Mouse (Mus musculus) thymus, adult 2 months (tissue): ENCODE results near the gene Sspo. TPM values are rescaled to one million over a fixed set of nuclear protein-coding genes. Genes with fewer than 3 reads are reported as not detected.

ENCODE experiments used
- DNase-seq: peaks from one replicate; pipeline ENCODE4 v3.0.0; 2021
- H3K27ac ChIP-seq: fragments of 200-500 bp; 2 replicates; pipeline ENCODE4 v1.5.1; 2012; ENCODE audit warnings: low read length, control low read depth; ENCODE audit not compliant: control insufficient read depth, insufficient read depth
- H3K27me3 ChIP-seq: fragments of 200-500 bp; 2 replicates; pipeline ENCODE4 v1.6.1; 2012; ENCODE audit warnings: mild to moderate bottlenecking, low read length, moderate library complexity, mixed read lengths; ENCODE audit not compliant: control insufficient read depth, insufficient read depth
- H3K36me3 ChIP-seq: fragments of 200-500 bp; 2 replicates; pipeline ENCODE4 v1.6.1; 2012; ENCODE audit warnings: mild to moderate bottlenecking, low read length, moderate library complexity; ENCODE audit not compliant: control insufficient read depth, insufficient read depth
- H3K4me1 ChIP-seq: fragments of 200-500 bp; replicated peaks from 2 replicates; pipeline ENCODE4 v1.6.1; 2012; ENCODE audit warnings: low read length; ENCODE audit not compliant: control insufficient read depth, insufficient read depth
- H3K4me3 ChIP-seq: fragments of 200-500 bp; 2 replicates; pipeline ENCODE4 v1.5.1; 2012; ENCODE audit warnings: mild to moderate bottlenecking, low read length, control low read depth, moderate library complexity; ENCODE audit not compliant: control insufficient read depth, insufficient read depth
- CTCF ChIP-seq: fragments of 200-500 bp; IDR thresholded peaks from 2 replicates; pipeline ENCODE4 v1.5.1; 2012; ENCODE audit warnings: mild to moderate bottlenecking, control low read depth, low read length, moderate library complexity, borderline replicate concordance; ENCODE audit not compliant: control insufficient read depth, poor library complexity, insufficient read depth; ENCODE audit errors: extremely low read depth
- POLR2A ChIP-seq: fragments of 200-500 bp; IDR thresholded peaks from 2 replicates; pipeline ENCODE4 v1.6.1; 2012; ENCODE audit warnings: mild to moderate bottlenecking, low read length, control low read depth, moderate library complexity; ENCODE audit not compliant: control insufficient read depth, poor library complexity, insufficient read depth; ENCODE audit errors: extremely low read depth
- WGBS: fragments of 180-500 bp; shearing (Covaris S2); methylation state at CpG from one replicate; pipeline ENCODE4 v1.1.7; 2018; 5-methylcytosine and 5-hydroxymethylcytosine counted together
- polyA plus RNA-seq: library from polyadenylated mRNA; depleted of rRNA; stranded (reverse); fragments of >200 nt; gene quantifications from 2 replicates; pipeline ENCODE4 v1.2.3, GENCODE M21; 2012

Sspo gene
- polyA plus RNA-seq, 1 experiment, result 35.4 TPM

DNA sequence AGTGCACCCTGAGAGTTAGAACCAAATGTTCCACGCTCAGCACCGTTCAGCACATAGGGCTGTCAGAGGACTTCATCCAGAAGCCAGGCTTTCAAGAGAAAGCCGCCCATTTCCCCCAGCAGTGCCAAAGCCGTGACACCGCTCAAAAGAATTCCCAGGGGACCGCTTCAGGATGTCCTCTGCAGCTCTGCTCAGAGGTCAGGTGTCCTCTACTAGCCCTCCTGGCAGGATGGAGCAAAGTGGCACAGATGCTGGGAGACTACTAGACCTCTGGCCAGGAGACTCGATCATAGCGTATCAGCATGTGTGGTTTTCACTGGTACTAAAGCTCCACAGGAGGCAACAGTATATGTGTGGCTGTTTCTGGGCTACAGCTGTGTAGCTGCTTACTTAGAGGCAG, 86.9 kb downstream of the Sspo start:
- Histone ChIP-seq H3K4me1 (no peaks in the 10 kb centered on the region), H3K36me3 (no peaks in the 10 kb centered on the region), H3K4me3 (no peak overlapping the region), H3K27ac (no peak overlapping the region), H3K27me3 (no peaks in the 10 kb centered on the region)
- no peak for TF ChIP-seq CTCF
- TF ChIP-seq POLR2A, result no peak
- 94% methylated on average over 8 of the region's 8 CpGs for WGBS
- no peak for DNase-seq

DNA sequence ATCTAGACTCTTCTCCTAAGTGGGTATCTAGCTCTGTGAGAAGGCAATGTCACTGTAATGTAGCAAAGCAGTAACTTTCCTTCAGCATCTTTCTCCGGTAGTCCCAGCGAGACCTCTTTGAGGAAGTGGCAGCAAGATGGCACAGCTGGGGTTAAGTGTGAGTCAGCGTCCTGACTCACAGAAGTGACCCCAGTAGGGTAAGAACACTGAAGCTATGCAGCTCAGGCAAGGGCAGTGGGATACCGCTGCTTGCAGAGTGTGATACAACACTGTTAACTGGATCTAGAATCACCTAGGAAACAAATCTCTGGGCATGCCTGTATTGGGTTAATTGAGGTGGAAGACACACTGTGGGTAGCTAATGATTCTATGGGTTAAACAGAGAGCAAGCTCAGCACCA, 88.1 kb downstream of the Sspo start:
- TF ChIP-seq CTCF (no peak), POLR2A (no peak)
- H3K4me1 ChIP-seq, result no peaks in the 10 kb centered on the region
- no peak overlapping the region for H3K27ac ChIP-seq
- DNase-seq, result no peak
- WGBS, result 25% methylated on average over 4 of the region's 4 CpGs
- H3K27me3 ChIP-seq, result no peaks in the 10 kb centered on the region
- no peak overlapping the region for H3K4me3 ChIP-seq
- no peaks in the 10 kb centered on the region for H3K36me3 ChIP-seq

DNA sequence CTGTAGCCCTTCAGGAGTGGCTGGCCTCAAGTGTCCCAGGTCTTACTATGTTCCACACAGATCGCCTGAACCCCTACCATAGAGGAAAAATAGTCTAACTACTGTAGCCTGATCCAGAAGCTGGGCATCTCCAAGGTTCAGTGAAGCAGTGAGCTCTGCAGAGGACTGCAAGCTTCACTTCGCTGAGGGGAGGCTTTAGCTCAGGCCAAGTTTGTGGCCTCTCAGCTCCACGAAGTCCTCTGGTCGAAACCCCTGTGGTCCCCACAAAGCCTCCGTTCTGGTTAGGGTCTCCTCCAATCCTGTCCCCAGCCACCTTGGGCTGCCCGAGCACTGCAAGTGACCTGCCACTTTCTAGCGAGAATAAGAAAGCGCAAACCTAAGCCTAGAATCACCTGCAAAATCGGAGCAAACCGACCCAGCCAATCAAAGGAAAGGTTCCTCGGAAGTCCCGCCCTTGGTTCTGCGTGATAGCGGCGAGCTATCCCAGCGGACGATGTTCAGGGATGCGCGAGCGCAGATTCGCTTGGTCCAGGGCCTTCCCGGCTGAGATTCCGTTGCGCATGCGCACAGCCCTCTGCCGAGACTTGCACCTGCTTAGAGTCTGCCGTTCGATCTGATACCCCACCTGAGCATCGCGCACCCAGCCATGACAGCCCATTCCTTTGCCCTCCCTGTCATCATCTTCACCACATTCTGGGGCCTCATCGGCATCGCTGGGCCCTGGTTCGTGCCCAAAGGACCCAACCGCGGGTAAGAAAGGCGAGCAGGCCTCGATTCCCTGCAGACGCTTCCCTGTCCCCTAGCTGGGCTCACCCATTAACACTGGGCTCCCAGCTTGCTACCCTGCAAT, 89.3 kb downstream of the Sspo start, which contains the start of gene Atp6v0e2:
Gene Atp6v0e2 (plus strand): TSS at position 511 of the 850 bp plus-strand sequence.
- WGBS, result 70% methylated on average over 38 of the region's 38 CpGs

DNA sequence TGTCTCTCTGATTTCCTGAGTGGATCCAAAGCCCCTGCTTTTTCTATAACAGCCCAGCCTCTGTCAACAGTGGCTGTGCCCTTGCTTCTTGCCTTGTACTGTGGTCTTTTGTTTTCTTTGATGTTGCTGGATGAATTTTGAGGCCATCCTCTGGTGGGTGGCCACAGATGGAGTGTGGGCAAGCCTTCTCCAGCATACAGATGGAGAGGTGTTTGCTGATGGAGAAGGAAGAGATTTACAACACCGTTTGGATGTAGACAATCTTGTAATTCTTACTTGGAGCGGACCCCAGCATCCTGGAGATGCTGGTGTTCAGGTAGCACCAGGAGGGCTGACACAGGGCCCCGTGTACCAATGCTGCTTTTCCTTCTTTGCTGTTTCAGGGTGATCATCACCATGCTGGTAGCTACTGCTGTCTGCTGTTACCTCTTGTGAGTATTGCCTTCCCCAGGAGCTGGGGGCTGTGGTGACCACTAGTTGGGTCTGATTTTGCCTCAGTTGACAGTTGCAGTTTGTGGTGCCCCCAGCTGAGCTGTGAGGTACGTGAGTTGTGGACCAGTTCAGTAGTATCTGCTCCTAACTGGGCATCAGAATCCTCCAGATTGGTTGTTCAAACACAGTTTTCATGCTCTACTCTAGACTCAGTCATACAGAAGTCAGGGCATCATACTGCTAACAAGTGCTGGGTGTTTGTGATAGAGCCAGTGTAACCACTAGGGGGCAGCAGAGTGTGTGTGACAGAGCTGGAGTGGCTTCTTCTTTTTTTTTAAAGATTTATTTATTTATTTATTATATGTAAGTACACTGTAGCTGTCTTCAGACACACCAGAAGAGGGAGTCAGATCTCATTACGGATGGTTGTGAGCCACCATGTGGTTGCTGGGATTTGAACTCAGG, 91.1 kb downstream of the Sspo start:
- Histone ChIP-seq H3K27me3 (no peaks in the 10 kb centered on the region), H3K36me3 (no peaks in the 10 kb centered on the region), H3K27ac (no peak overlapping the region), H3K4me3 (no peak overlapping the region), H3K4me1 (no peaks in the 10 kb centered on the region)
- TF ChIP-seq POLR2A (no peak), CTCF (no peak)
- DNase-seq, result peak; percentile 71
- 81% methylated on average over 5 of the region's 5 CpGs for WGBS

More for the DNA sequence above, 89.3 kb downstream of the Sspo start, which contains the start of gene Atp6v0e2:
- Histone ChIP-seq H3K4me1 (no peaks in the 10 kb centered on the region), H3K36me3 (no peaks in the 10 kb centered on the region), H3K4me3 (no peak within 1 kb of the TSS), H3K27me3 (no peaks in the 10 kb centered on the region), H3K27ac (no peak within 1 kb of the TSS)
- TF ChIP-seq POLR2A (no peak), CTCF (no peak)
- no peak for DNase-seq

DNA sequence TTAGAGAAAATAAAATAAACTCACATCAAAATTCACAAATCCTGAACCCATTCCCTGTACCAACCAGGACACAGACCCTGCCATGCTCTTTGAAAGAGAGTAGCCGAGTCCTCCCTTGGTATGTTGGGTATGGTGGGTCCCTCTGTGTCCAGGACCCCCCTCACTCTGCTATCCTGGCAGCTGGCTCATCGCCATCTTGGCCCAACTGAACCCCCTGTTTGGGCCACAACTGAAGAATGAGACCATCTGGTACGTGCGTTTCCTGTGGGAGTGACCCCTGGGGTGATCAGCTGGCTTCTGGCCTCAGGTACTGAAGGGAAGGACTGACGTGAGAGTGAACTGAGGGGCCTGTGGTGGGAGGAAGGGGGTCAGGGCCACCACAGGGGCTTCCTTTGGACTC, 91.8 kb downstream of the Sspo start:
- H3K4me1 ChIP-seq, result no peaks in the 10 kb centered on the region
- H3K27ac ChIP-seq, result no peak overlapping the region
- no peak overlapping the region for H3K4me3 ChIP-seq
- no peaks in the 10 kb centered on the region for H3K27me3 ChIP-seq
- TF ChIP-seq POLR2A, result no peak
- TF ChIP-seq CTCF, result no peak
- H3K36me3 ChIP-seq, result no peaks in the 10 kb centered on the region
- WGBS, result 87% methylated on average over 5 of the region's 5 CpGs
- no peak for DNase-seq

DNA sequence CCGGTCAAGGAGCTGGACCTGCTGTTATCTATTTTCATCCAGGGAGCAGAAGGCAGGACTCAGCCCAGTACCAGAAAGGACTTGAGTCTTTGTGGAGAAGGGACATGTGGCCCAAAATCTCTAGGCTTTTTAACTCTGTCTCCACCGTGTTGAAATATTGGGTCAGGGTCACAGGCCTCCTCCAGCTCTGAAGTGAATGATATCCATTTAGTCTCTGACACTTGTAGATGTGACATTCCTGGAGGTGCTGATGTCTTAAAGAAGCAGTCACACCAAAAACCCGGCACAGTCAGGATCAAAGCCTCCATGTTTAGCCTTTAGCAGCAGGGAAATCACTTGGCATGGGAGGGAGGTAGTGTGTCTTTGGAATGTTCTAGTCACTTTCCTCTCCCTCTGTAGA, 92.7 kb downstream of the Sspo start:
- 88% methylated on average over 3 of the region's 3 CpGs for WGBS
- Histone ChIP-seq H3K27ac (no peak overlapping the region), H3K4me1 (no peaks in the 10 kb centered on the region), H3K36me3 (no peaks in the 10 kb centered on the region), H3K4me3 (no peak overlapping the region), H3K27me3 (no peaks in the 10 kb centered on the region)
- no peak for DNase-seq
- TF ChIP-seq POLR2A (no peak), CTCF (no peak)
